Mouse (Mus musculus) midbrain, embryonic 13.5 days (tissue): Measurements from ENCODE around the gene Dhrs7b. TPM values are rescaled to one million over a fixed set of nuclear protein-coding genes. Genes with fewer than 3 reads are reported as not detected.

Experiments used
- ATAC-seq: fragments of 200-750 bp; cut with Nextera tagmentation; 2 replicates; pipeline ENCODE4 v1.8.0; 2017; ENCODE audit warnings: mild to moderate bottlenecking, moderate TSS enrichment, moderate library complexity
- H3K27ac ChIP-seq: fragments of 300-500 bp; sonication (generic); 2 replicates; pipeline ENCODE4 v1.5.1; 2015; ENCODE audit warnings: inconsistent platforms, mild to moderate bottlenecking, moderate library complexity
- H3K27me3 ChIP-seq: fragments of 300-500 bp; sonication (generic); 2 replicates; pipeline ENCODE4 v1.6.1; 2015; ENCODE audit warnings: mild to moderate bottlenecking, inconsistent platforms
- H3K36me3 ChIP-seq: fragments of 300-500 bp; sonication (generic); 2 replicates; pipeline ENCODE4 v1.6.1; 2015; ENCODE audit warnings: mild to moderate bottlenecking, inconsistent platforms
- H3K4me1 ChIP-seq: fragments of 300-500 bp; sonication (generic); replicated peaks from 2 replicates; pipeline ENCODE4 v1.6.1; 2015; ENCODE audit warnings: inconsistent platforms
- H3K4me2 ChIP-seq: fragments of 300-500 bp; sonication (generic); replicated peaks from 2 replicates; pipeline ENCODE4 v1.6.1; 2015; ENCODE audit warnings: moderate library complexity, mild to moderate bottlenecking, inconsistent platforms
- H3K4me3 ChIP-seq: fragments of 300-500 bp; sonication (generic); replicated peaks from 2 replicates; pipeline ENCODE4 v1.5.1; 2015; ENCODE audit warnings: mild to moderate bottlenecking, inconsistent platforms
- H3K9ac ChIP-seq: fragments of 300-500 bp; sonication (generic); replicated peaks from 2 replicates; pipeline ENCODE4 v1.6.1; 2015; ENCODE audit warnings: mild to moderate bottlenecking, inconsistent platforms
- H3K9me3 ChIP-seq: fragments of 300-500 bp; sonication (generic); 2 replicates; pipeline ENCODE4 v1.6.1; 2016; ENCODE audit warnings: mild to moderate bottlenecking, inconsistent platforms
- WGBS: fragments of 180-500 bp; shearing (Covaris S2); methylation state at CpG from one replicate; pipeline ENCODE4 v1.1.7; 2015; 5-methylcytosine and 5-hydroxymethylcytosine counted together
- polyA plus RNA-seq: library from polyadenylated mRNA; unstranded; fragments of >200 nt; fragmentation: Nextera tagmentation; extraction: Ambion mirVana; gene quantifications from 2 replicates; pipeline ENCODE4 v1.2.1, GENCODE M21; 2015

Dhrs7b gene
- polyA plus RNA-seq, result 28.2 and 28.4 TPM in 2 replicates

DNA sequence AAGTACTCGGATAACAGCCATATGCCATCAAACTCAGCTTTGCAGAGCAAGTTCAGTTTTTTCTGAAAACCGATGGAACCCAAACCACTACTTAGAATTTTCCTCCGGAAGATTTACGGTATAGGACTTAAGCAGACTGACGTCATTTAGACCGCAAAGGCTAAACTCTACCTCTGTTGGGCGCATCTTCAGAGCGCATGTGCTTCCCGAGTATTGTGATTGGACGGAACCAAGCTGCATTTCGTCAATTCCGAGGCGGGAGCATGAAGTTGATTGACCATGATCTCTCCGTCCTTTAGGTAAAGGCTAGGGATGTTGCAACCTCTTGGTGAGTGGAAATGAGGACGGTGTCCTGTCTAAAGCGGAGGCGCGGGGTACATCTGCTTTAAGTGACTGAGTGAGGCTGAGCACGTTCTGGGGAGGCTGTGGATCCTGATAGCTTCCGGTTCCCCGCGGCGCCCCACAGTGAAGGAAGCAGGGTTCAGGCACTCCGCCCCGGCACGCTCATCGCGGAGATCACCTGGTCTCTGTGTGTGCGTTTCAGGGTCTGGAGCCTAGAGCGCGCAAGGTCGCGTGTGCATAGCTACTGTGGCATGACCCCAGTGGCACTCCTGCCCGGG, at the start of gene Dhrs7b:
TSS of gene Dhrs7b (plus strand) at position 199 of the 620 bp plus-strand sequence.
- Histone ChIP-seq H3K4me3 (peak within 1 kb of the TSS; percentile 66), H3K9me3 (no peaks in the 10 kb centered on the region), H3K4me1 (peaks cover 7% of the 10 kb centered on the region), H3K9ac (peak within 1 kb of the TSS; percentile 80), H3K4me2 (peak within 1 kb of the TSS; percentile 78), H3K27ac (peak within 1 kb of the TSS; percentile 59), H3K27me3 (no peaks in the 10 kb centered on the region), H3K36me3 (no peaks in the 10 kb centered on the region)
- under 1% methylated on average over 34 of the region's 34 CpGs for WGBS
- peak; percentile 98 for ATAC-seq

DNA sequence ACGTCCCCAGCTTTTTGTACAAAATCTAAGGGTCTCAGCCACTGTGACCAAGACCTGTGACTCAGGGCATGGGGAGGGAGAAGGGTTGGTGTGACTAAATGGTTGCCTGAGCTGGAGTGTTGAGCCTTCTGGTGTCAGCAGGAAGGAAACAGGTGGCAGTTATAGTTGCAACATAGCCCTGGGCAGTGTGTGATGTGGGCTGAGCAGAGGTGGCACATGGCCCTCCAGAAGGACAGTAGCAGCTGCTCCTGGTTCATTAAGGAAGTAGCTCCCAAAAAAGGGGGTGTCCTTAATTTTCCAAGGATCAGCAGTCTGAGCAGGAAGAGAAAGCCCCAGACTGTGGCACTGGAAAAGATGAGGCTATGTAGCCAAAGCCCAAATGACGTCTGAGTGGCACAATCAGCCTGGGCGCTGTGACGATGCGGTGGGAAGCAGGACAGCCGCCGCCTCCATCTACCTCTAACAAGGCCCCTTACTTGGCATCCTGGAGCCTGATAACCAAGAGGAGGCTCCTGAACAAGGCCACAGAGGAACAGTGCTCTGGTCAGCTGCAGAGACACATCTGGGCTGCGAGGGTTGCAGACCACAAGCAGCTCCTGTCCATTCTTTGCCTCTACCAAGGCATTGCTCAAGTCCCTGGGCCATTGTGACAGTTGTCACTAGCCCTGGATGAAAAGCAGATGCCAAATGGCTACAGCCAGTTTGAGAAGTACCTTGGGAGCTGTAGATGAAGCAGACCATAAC, 46.1 kb upstream of the Dhrs7b start:
- no peak overlapping the region for H3K4me3 ChIP-seq
- no peak for ATAC-seq
- no peaks in the 10 kb centered on the region for H3K27me3 ChIP-seq
- H3K9me3 ChIP-seq, result no peaks in the 10 kb centered on the region
- H3K9ac ChIP-seq, result no peak overlapping the region
- H3K4me1 ChIP-seq, result peaks cover 42% of the 10 kb centered on the region
- 92% methylated on average over 8 of the region's 8 CpGs for WGBS
- peaks cover 81% of the 10 kb centered on the region for H3K36me3 ChIP-seq
- no peak overlapping the region for H3K27ac ChIP-seq
- no peak overlapping the region for H3K4me2 ChIP-seq

DNA sequence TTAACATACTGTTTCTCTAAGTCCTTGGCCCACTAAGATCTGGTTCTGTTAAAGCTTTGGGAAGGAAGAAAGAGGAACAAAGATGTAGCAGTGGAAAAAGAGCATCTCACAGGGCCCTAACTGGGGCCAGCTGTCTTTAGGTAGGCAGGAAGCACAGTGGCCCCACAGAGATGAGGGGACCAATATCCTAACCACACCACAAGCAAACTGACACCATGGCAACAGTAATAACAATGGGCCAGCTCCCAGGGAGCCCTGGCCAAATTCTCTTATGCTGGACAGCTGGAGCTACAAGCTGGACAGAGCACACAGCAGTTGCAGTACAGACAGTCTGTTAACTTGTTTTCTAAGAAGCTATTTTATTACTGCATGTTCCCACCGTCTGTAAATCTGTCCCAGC, 42.8 kb upstream of the Dhrs7b start:
- H3K36me3 ChIP-seq, result peaks cover 73% of the 10 kb centered on the region
- no peak overlapping the region for H3K4me3 ChIP-seq
- no peak for ATAC-seq
- H3K27me3 ChIP-seq, result no peaks in the 10 kb centered on the region
- H3K27ac ChIP-seq, result no peak overlapping the region
- H3K4me1 ChIP-seq, result peaks cover 9% of the 10 kb centered on the region
- H3K9me3 ChIP-seq, result no peaks in the 10 kb centered on the region
- WGBS, result 48% methylated on average over 1 of the region's 1 CpGs
- H3K4me2 ChIP-seq, result no peak overlapping the region
- no peak overlapping the region for H3K9ac ChIP-seq

DNA sequence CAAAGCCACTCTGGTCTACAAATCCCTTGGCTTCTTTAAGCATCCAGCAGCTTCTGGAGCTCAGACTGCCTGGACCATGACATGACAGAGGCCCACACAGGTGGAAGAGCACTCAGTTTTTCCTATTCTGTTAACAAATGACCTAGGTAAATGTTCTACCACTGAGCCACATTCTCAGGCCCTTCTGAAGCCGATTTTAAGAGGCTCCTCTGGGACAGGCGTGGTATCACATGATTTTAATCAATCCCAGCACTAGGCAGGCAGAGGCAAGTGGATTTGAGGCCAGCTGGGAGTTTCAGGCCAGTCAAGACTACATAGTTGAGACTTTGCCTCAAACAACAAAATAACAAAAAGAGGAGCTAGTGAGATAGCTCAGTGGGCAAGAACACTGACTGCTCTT, 40.0 kb upstream of the Dhrs7b start:
- Histone ChIP-seq H3K27me3 (no peaks in the 10 kb centered on the region), H3K4me3 (no peak overlapping the region), H3K27ac (no peak overlapping the region), H3K4me1 (peaks cover 5% of the 10 kb centered on the region; the same call in 1 of the 2 replicates), H3K36me3 (peaks cover 62% of the 10 kb centered on the region), H3K9me3 (no peaks in the 10 kb centered on the region), H3K9ac (no peak overlapping the region), H3K4me2 (no peak overlapping the region)
- WGBS, result 90% methylated on average over 2 of the region's 2 CpGs
- ATAC-seq, result no peak

DNA sequence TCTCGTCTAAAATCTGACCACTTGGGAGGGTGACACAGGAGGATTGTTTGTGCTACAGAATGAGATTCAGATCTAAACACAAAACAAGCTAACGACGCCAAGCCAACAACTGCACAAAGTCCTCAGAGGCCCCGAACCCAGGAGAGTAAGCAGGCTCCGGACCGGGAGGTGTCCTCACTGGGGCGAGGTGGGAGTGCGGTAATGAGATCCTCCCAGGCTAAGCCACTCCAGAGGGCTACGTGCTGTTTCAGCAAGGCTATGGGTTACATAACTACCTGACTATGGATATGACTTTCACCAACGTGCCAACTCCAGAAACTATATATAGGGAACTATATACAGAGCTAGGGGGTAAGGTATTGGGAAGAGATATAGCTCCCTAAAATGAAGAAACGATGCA, 34.1 kb upstream of the Dhrs7b start:
- Histone ChIP-seq H3K4me2 (no peak overlapping the region), H3K27ac (no peak overlapping the region), H3K36me3 (peaks cover 23% of the 10 kb centered on the region), H3K4me1 (no peaks in the 10 kb centered on the region), H3K9me3 (no peaks in the 10 kb centered on the region), H3K9ac (no peak overlapping the region), H3K4me3 (no peak overlapping the region), H3K27me3 (no peaks in the 10 kb centered on the region)
- ATAC-seq, result no peak
- 94% methylated on average over 11 of the region's 11 CpGs for WGBS

DNA sequence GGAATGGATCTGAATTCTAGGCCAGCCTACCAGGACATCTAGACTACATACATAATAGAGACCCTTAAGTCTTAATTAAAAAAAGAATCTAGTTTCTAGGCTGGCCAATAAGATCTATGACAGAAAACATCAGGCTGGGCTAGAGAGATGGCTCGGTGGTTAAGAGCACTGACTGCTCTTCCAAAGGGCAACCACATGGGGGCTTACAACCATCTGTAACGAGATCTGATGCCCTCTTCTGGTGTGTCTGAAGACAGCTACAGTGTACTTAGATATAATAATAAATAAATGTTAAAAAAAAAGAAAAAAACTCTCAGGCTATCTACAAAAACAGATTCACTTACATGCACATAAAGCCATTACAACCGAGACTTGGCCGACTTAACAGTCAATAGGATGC, 30.5 kb upstream of the Dhrs7b start:
- Histone ChIP-seq H3K4me1 (no peaks in the 10 kb centered on the region), H3K27ac (no peak overlapping the region), H3K27me3 (no peaks in the 10 kb centered on the region), H3K4me3 (no peak overlapping the region), H3K4me2 (no peak overlapping the region), H3K9ac (no peak overlapping the region), H3K36me3 (peaks cover 13% of the 10 kb centered on the region; the same call in 1 of the 2 replicates), H3K9me3 (no peaks in the 10 kb centered on the region)
- 88% methylated on average over 4 of the region's 4 CpGs for WGBS
- ATAC-seq, result no peak

DNA sequence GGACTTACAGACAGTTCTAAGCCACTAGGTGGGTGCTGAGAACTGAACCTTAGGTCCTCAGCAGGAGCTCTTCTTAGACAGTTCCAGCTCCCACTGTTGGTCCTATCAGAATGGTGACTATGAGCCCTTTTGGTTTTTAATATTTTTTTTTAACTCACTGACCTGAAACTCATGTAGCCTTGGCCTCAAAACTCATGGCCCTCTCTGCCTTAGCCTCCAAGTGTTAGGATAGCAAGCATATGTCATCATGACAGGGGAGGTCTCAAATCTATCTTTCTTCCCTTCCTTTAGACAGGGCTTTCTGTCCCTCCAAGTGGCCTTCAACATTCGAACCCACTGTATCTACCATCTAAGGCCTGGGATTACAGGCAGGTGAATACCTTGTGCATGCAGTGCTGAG, 29.5 kb upstream of the Dhrs7b start:
- Histone ChIP-seq H3K9me3 (no peaks in the 10 kb centered on the region), H3K27ac (no peak overlapping the region), H3K36me3 (peaks cover 12% of the 10 kb centered on the region; the same call in 1 of the 2 replicates), H3K4me3 (no peak overlapping the region), H3K27me3 (no peaks in the 10 kb centered on the region), H3K4me2 (no peak overlapping the region), H3K4me1 (no peaks in the 10 kb centered on the region), H3K9ac (no peak overlapping the region)
- no peak for ATAC-seq
- WGBS, result 95% methylated on average over 1 of the region's 1 CpGs

DNA sequence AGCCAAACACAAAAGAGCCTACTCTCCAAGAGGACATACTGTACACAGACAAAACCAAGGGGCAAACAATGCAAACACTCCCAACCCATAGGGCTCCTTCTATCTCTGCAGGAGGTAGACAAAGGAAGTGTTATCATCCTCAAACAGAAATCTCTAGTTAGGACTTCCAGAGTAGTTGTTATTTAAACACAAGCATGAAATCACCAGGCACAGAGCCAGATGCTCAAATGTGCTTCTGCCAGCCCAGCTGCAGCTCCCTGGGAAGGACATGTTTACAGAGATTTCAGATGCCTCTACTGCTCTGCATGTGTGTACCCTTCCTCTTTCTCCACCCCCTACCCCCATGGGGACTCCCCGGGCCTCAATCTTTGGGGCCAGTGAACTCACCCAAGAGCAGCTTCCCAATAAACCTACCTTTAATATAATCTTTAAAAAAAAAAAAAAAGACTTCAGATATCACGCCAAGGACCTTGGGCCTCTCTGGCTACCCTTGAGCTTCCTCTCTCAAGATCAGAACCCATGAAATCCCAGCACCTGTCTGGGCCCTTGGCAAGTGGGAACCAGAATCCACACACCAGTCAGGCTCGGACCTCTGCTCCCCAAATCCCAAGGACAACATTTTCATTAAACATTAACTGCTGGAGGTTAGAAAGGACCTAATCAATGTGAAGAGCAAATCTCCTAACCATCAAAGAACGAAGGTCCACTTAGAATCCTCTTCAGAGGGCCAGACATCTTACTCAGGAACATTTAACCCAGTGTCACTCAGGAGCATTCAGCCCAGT, 22.0 kb upstream of the Dhrs7b start:
- Histone ChIP-seq H3K9me3 (no peaks in the 10 kb centered on the region), H3K27ac (no peak overlapping the region), H3K27me3 (no peaks in the 10 kb centered on the region), H3K4me3 (no peak overlapping the region), H3K9ac (no peak overlapping the region), H3K4me2 (no peak overlapping the region), H3K4me1 (peaks cover 28% of the 10 kb centered on the region), H3K36me3 (no peaks in the 10 kb centered on the region)
- WGBS, result 81% methylated on average over 4 of the region's 4 CpGs
- no peak for ATAC-seq

DNA sequence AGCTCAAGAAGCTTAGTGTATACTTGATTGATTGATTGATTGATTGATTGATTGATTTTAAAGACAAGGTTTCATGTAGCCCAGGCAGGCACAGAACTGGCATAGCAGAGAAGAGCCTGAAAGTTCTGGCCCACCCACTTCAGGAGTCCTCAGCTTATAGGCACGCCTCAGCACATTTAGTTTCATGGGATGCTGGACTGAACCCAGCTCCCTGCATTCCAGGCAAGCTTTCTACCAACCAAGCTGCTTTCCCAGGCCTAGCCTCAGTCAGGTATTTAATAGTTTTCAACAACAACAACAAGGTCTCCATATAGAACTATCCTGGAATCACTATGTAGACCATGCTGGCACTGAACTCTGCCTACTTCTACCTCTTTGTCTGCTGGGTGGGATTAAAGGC, 20.9 kb upstream of the Dhrs7b start:
- peak overlapping the region; percentile 75 for H3K4me2 ChIP-seq
- WGBS, result 73% methylated on average over 1 of the region's 1 CpGs
- H3K36me3 ChIP-seq, result no peaks in the 10 kb centered on the region
- H3K9ac ChIP-seq, result no peak overlapping the region
- no peaks in the 10 kb centered on the region for H3K27me3 ChIP-seq
- H3K27ac ChIP-seq, result no peak overlapping the region
- no peaks in the 10 kb centered on the region for H3K9me3 ChIP-seq
- peaks cover 28% of the 10 kb centered on the region for H3K4me1 ChIP-seq
- H3K4me3 ChIP-seq, result 0 out of 2 replicates have a peak overlapping the region, but pooled peaks have one; percentile 43
- ATAC-seq, result no peak

DNA sequence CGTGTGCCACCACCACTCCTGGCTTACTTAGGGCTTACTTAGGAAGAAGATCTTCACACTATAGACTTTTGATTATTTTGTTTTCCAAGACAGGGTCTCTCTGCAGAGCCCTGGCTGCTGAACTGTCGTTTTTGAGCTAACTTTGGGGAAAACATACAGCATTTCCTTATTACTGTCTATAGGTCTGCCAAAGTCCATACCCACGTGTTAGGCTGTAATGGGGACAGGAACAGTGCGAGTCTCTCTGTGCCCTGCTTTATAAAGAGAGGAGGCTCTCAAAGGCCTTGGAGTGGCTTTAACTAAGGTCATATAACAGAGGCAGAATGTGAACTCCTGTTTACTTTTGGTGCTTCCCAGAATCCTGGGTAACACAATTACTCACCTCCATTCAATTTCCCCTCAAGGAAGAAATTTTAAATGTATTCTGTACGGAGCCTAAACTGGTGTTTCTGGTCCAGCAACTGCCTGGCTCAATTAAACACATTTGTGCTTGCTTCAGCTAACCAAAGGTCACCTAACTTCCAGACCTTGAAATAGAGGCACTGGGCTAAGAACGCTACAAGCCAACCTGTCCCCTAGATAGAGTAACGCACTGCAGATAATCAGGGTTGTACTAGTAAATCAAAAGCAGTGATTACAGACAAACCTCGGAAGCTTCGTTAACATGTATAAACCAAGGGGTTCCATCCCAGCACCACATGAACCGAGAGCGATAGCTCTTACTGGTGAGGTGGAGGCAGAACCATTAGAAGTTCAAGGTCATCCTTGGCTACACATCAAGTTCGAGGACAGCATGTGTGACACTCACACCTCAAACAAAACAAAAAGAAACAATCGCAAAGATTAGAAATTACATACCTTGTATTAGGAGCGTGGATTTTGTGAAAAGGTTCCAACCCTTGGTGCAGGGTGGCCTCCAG, 20.1 kb upstream of the Dhrs7b start:
- no peaks in the 10 kb centered on the region for H3K27me3 ChIP-seq
- WGBS, result 17% methylated on average over 14 of the region's 14 CpGs
- H3K9ac ChIP-seq, result peak overlapping the region; percentile 47; the same call in 1 of the 2 replicates
- H3K4me2 ChIP-seq, result peak overlapping the region; percentile 75
- peak overlapping the region; percentile 43 for H3K4me3 ChIP-seq
- ATAC-seq, result no peak
- H3K27ac ChIP-seq, result no peak overlapping the region
- no peaks in the 10 kb centered on the region for H3K36me3 ChIP-seq
- peaks cover 28% of the 10 kb centered on the region for H3K4me1 ChIP-seq
- H3K9me3 ChIP-seq, result no peaks in the 10 kb centered on the region

DNA sequence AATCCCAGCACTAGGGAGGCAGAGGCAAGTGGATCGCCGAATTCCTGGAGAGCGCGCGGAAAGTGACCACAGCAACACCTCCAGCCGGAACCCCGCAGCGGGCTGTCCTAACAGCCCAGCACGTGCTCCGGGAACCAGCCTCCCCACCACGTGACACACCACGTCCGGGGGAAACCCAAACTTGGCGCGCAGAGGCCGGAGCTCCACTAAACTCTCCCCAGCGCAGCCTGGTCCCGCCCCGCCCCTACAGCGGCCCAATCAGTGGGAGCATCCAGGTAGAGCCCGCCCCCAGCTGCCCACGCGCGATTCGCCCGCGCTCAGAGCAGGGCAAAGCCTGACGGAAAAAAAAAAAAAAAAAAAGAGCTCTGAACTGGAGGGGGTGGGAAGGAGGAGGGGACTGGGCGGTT, 19.4 kb upstream of the Dhrs7b start:
- peak overlapping the region; percentile 43 for H3K4me3 ChIP-seq
- peak; percentile 99 for ATAC-seq
- H3K4me2 ChIP-seq, result peak overlapping the region; percentile 75
- peak overlapping the region; percentile 47; the same call in 1 of the 2 replicates for H3K9ac ChIP-seq
- no peaks in the 10 kb centered on the region for H3K27me3 ChIP-seq
- H3K27ac ChIP-seq, result no peak overlapping the region
- peaks cover 28% of the 10 kb centered on the region for H3K4me1 ChIP-seq
- H3K9me3 ChIP-seq, result no peaks in the 10 kb centered on the region
- under 1% methylated on average over 29 of the region's 29 CpGs for WGBS
- no peaks in the 10 kb centered on the region for H3K36me3 ChIP-seq
